Mouse (Mus musculus) left cerebral cortex, adult 18-20 months (tissue): ENCODE data around the gene Def6. TPM values are rescaled to one million over a fixed set of nuclear protein-coding genes. Genes with fewer than 3 reads are reported as not detected.

Source experiments
- DNase-seq, 2 experiments: peaks; one replicate each; pipeline ENCODE4 v3.0.0; 2021 to 2022; ENCODE audit warnings: low spot score in 2 of 2, mixed read lengths in 1 of 2
- total RNA-seq, 2 experiments: library from RNA; stranded (reverse); gene quantifications; 2 replicates each; pipeline ENCODE4 v1.2.3; 2021

Def6 gene
- total RNA-seq, 2 experiments from 2014 or later = 3.1 to 4.1 TPM

DNA sequence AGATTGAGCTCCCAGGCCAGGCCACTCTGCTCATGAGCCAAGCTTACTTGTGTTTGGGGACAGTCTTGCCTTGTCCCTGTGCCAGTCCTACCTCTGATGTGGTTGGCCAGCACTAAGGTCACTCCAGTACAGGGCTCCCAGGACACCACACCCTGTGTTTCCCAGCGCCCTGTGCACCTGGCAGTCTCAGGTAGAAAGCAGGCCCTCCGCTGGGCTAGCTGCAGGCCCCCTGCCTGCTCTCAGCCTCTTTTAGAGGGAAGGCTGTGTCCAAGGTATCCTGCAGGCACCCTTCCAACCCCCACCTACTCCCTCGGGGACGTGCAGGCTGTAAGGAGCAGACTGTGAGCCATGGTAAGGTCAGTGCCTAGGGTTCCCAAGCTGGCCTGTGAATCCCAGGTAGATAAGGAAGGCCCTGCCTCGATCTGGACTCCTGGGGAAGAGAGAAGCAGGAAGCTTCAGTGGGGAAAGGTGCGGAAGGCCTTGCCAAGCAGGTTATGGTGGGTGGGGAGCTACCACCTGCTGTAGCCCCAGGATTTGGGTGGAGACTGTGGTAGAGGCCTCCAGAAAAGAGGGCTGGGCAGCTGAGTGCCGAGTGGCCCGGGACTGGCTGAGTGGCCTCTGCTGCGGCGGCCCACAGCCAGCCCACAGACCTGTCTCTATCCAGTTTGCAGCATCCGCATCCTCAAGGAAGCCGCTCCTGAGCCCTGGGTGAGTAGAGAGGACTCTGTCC, 64.1 kb downstream of the Def6 start:
- DNase-seq = no peak

DNA sequence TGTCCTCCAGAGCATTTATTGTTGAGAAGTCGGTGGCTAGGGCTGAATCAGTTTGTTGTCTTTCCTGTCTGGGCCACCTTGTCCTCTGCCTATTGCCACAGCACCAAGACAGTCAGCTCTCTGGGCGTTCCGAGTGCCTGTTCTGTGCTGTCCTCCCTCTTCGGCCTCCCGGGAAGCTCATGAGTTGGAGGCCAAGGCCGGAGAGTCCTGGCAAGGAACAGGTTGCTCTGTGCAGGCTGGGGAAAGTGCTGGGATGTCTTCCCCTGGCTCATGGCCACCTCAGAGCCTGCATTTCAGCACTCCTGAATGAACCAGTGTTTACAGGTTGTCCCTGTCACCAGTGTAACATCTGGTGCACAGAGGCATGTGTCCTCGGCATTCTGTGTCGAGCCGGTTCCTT, 64.7 kb downstream of the Def6 start:
- no peak for DNase-seq

DNA sequence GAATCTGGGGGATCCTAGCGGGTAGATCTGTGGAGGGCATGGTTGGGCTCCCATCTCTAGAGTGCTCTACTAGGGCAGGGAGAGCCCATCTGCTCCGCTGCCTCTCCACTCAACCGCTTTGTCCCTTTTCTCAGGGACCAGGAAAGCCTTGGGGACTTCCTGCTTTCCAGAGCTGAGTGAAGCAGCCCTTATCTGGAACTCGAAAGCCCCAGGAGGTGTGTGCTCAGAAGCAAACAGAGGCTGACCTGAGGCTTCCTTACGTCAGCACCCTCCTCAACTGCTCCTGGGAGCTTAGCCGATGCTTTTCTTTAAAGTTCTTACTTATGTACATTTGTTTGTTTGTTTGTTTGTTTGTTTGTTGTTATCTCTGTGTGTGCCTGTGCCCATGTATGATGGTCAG, 65.3 kb downstream of the Def6 start:
- DNase-seq = no peak

DNA sequence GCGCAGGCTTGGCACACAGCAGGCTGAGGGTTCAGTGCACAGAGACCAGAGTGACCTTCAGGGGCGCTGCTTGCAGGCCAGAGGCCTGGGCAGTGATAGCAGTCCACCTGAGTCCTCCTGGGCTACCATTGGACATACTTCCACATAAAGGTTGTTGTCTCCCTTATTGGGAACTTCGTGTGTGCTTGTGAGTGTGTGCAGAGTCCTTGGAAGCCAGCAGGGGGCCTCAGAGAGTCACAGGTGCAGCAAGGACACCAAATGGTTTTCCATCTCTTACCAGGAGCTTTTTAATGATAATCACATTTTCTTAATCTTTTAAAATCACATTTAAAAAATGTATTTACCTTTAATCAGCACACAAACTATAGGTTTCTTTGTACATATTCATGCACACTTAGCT, 67.2 kb downstream of the Def6 start:
- no peak for DNase-seq

DNA sequence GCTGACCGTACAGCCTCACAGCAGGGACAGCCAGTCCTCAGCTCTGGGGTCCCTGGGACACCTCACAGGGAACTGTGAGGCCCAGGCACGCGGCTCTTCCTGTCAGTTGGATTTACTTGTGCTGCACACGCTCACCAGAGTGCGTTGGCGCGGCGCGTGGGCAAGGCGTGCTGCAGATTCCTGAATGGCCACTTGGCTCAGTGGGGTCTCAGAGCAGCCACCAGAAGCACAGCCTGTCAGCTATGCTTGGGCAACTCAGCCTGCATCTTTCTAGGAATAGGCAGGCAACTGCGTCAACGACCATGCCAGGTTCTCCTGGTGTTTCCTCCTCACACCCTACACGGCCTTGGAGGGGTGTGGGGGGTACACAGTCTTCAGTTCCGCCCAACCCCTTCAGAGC, 69.6 kb downstream of the Def6 start:
- DNase-seq = no peak

DNA sequence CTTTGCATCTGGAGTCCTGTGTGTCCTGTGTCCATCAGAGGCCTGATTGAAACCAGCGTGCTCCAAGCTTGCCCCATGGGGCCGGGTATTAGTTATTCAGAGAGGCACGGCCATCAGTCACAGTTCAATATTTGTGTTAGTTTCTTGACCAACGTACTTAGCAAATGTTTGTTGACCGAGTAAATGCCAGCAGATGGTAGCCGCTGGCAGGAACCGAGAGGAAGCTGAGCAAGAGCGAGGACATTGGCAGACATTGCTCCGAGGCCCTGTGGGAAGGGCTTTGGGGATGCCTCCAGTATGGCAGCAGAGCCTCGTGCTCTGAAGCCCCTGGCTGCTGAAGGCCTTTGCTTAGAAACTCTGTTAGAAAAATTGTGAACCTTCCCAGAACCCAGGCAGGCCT, 70.1 kb downstream of the Def6 start:
- DNase-seq = no peak

DNA sequence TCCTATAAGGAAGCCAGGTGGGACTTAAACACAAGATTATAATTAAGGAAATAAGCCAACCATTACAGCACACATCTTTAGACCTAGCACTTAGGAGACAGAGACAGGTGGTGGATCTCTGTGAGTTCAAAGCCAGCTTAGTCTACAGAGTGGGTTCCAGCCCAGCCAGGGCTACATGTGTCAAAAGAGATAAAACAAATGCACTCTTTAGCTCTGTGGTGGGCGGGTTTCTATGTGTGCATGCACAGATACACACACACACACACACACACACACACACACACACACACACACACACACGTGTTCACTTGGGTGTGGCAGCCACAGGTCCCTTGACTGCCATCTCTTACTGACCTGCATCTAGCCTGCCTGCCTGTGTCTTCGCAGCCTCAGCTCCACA, 70.6 kb downstream of the Def6 start:
- no peak for DNase-seq

Other genes starting within 250 kb of the Def6 start
- 1 to 10 TPM in 1 of 2 experiments, under 1 TPM in 1; 0.68 to 1.1 TPM for gene Tcp11, start 127.1 kb upstream of the Def6 start, total RNA-seq
- 1 to 10 TPM; 2.8 to 2.9 TPM for gene Scube3, start 65.6 kb upstream of the Def6 start, total RNA-seq
- gene Zfp523, start 30.6 kb upstream of the Def6 start, total RNA-seq = 100 to 1,000 TPM; 111 to 116 TPM
- gene Ppard, start 24.9 kb downstream of the Def6 start, total RNA-seq = 10 to 100 TPM; 27.9 to 28.6 TPM
- gene Fance, start 105.7 kb downstream of the Def6 start, total RNA-seq = 10 to 100 TPM; 25.4 to 25.5 TPM
- 100 to 1,000 TPM; 322 to 334 TPM for gene Rpl10a, start 120.7 kb downstream of the Def6 start, total RNA-seq
- 1 to 10 TPM; 2.3 to 2.5 TPM for gene Tead3, start 143.0 kb downstream of the Def6 start, total RNA-seq
- not detected for gene Tulp1, start 157.4 kb downstream of the Def6 start, total RNA-seq